Mouse (Mus musculus) kidney, adult 2 months (tissue): Measurements from ENCODE around the gene Meis2. TPM values are rescaled to one million over a fixed set of nuclear protein-coding genes. Genes with fewer than 3 reads are reported as not detected.
A peak's percentile ranks its signal among the peaks of the same experiment; 100 is the strongest.

Source experiments
- DNase-seq: peaks from one replicate; pipeline ENCODE4 v3.0.0; 2021
- H3K27ac ChIP-seq: fragments of 200-500 bp; 2 replicates; pipeline ENCODE4 v1.5.1; 2012; ENCODE audit warnings: low read depth, low read length, control low read depth, inconsistent platforms; ENCODE audit not compliant: insufficient read depth
- H3K27me3 ChIP-seq: fragments of 200-500 bp; replicated peaks from 2 replicates; pipeline ENCODE4 v1.6.1; 2012; ENCODE audit warnings: mild to moderate bottlenecking, moderate library complexity, low read length, inconsistent platforms; ENCODE audit not compliant: control insufficient read depth, insufficient read depth
- H3K36me3 ChIP-seq: fragments of 200-500 bp; 2 replicates; pipeline ENCODE4 v1.6.1; 2012; ENCODE audit warnings: mild to moderate bottlenecking, moderate library complexity, low read length, inconsistent platforms; ENCODE audit not compliant: control insufficient read depth, insufficient read depth
- H3K4me1 ChIP-seq: fragments of 200-500 bp; 2 replicates; pipeline ENCODE4 v1.6.1; 2011; ENCODE audit warnings: low read length; ENCODE audit not compliant: control insufficient read depth, insufficient read depth
- H3K4me3 ChIP-seq: fragments of 200-500 bp; 2 replicates; pipeline ENCODE4 v1.5.1; 2011; ENCODE audit warnings: mild to moderate bottlenecking, low read depth, low read length, control low read depth; ENCODE audit not compliant: insufficient read depth
- CTCF ChIP-seq: fragments of 200-500 bp; conservative IDR thresholded peaks from 2 replicates; pipeline ENCODE4 v1.5.1; 2011; ENCODE audit warnings: low read depth, mild to moderate bottlenecking, control low read depth, low read length, moderate library complexity, mixed read lengths; ENCODE audit not compliant: insufficient read depth, insufficient read length
- POLR2A ChIP-seq: fragments of 200-500 bp; IDR thresholded peaks from one replicate; pipeline ENCODE4 v1.6.1; 2011; ENCODE audit warnings: low read depth, low read length, control low read depth
- WGBS: fragments of 180-500 bp; shearing (Covaris S2); methylation state at CpG from one replicate; pipeline ENCODE4 v1.1.7; 2018; 5-methylcytosine and 5-hydroxymethylcytosine counted together
- polyA plus RNA-seq: library from polyadenylated mRNA; depleted of rRNA; stranded (reverse); fragments of >200 nt; gene quantifications from 2 replicates; pipeline ENCODE4 v1.2.3, GENCODE M21; 2012

Gene Meis2
- polyA plus RNA-seq, 1 experiment = 32.2 TPM

- 67% methylated on average over 2 of the region's 2 CpGs for WGBS
- DNase-seq = no peak
- no peaks in the 10 kb centered on the region for H3K36me3 ChIP-seq
- TF ChIP-seq POLR2A (no peak), CTCF (no peak)
- H3K4me1 ChIP-seq = no peaks in the 10 kb centered on the region
- H3K4me3 ChIP-seq = no peak overlapping the region
- no peaks in the 10 kb centered on the region; the same call in 1 of the 2 replicates for H3K27me3 ChIP-seq
- no peak overlapping the region for H3K27ac ChIP-seq
Observed at GRCm38 (mm10) chr2:115869966-115870365, 195.7 kb downstream of the Meis2 start.

GRCm38 (mm10) chr2:115860600-115861347 lies 204.9 kb downstream of the Meis2 start:
- 22% methylated on average over 25 of the region's 25 CpGs for WGBS
- no peak for TF ChIP-seq POLR2A
- no peak for TF ChIP-seq CTCF
- Histone ChIP-seq H3K36me3 (no peaks in the 10 kb centered on the region), H3K4me1 (peaks cover 3% of the 10 kb centered on the region; the same call in 1 of the 2 replicates), H3K27ac (peak overlapping the region; percentile 15), H3K27me3 (peaks cover 6% of the 10 kb centered on the region; the same call in 1 of the 2 replicates), H3K4me3 (peak overlapping the region; percentile 21)
- DNase-seq = peak; percentile 52

GRCm38 (mm10) chr2:115860141-115860480 lies 205.5 kb downstream of the Meis2 start:
- peak; percentile 67 for DNase-seq
- Histone ChIP-seq H3K27ac (peak overlapping the region; percentile 15; the same call in 1 of the 2 replicates), H3K27me3 (peaks cover 6% of the 10 kb centered on the region; the same call in 1 of the 2 replicates), H3K36me3 (no peaks in the 10 kb centered on the region), H3K4me3 (no peak overlapping the region), H3K4me1 (peaks cover 3% of the 10 kb centered on the region; the same call in 1 of the 2 replicates)
- TF ChIP-seq CTCF = no peak
- TF ChIP-seq POLR2A = no peak
- 4% methylated on average over 15 of the region's 15 CpGs for WGBS

GRCm38 (mm10) chr2:115859371-115860140 lies 206.1 kb downstream of the Meis2 start:
- Histone ChIP-seq H3K27ac (peak overlapping the region; percentile 21), H3K4me1 (peaks cover 3% of the 10 kb centered on the region; the same call in 1 of the 2 replicates)
- peak; percentile 66 for DNase-seq

GRCm38 (mm10) chr2:115858927-115859326 lies 206.7 kb downstream of the Meis2 start:
- DNase-seq = no peak
- Histone ChIP-seq H3K4me3 (no peak overlapping the region), H3K4me1 (peaks cover 3% of the 10 kb centered on the region; the same call in 1 of the 2 replicates), H3K36me3 (no peaks in the 10 kb centered on the region), H3K27ac (no peak overlapping the region), H3K27me3 (peaks cover 10% of the 10 kb centered on the region)
- TF ChIP-seq POLR2A = no peak
- TF ChIP-seq CTCF = no peak
- WGBS = 22% methylated on average over 10 of the region's 10 CpGs

More at GRCm38 (mm10) chr2:115859371-115860140, 206.1 kb downstream of the Meis2 start:
- WGBS = 12% methylated on average over 27 of the region's 27 CpGs
- no peak overlapping the region for H3K4me3 ChIP-seq
- peaks cover 9% of the 10 kb centered on the region for H3K27me3 ChIP-seq
- H3K36me3 ChIP-seq = no peaks in the 10 kb centered on the region
- TF ChIP-seq CTCF = no peak
- no peak for TF ChIP-seq POLR2A

GRCm38 (mm10) chr2:115858246-115858645 lies 207.4 kb downstream of the Meis2 start:
- H3K27ac ChIP-seq = peak overlapping the region; percentile 29; the same call in 1 of the 2 replicates
- no peaks in the 10 kb centered on the region for H3K36me3 ChIP-seq
- WGBS = 37% methylated on average over 8 of the region's 8 CpGs
- H3K27me3 ChIP-seq = peaks cover 10% of the 10 kb centered on the region
- no peak overlapping the region for H3K4me3 ChIP-seq
- peaks cover 3% of the 10 kb centered on the region; the same call in 1 of the 2 replicates for H3K4me1 ChIP-seq
- TF ChIP-seq CTCF (no peak), POLR2A (no peak)
- DNase-seq = no peak
